Mouse (Mus musculus) testis, adult 2 months (tissue): Measurements from ENCODE around the gene Arhgef39. TPM values are rescaled to one million over a fixed set of nuclear protein-coding genes. Genes with fewer than 3 reads are reported as not detected.
A peak's percentile ranks its signal among the peaks of the same experiment; 100 is the strongest.

Experiments used
- H3K27ac ChIP-seq: fragments of 200-500 bp; 2 replicates; pipeline ENCODE4 v1.5.1; 2012; ENCODE audit warnings: low read depth, low read length; ENCODE audit not compliant: control insufficient read depth, insufficient read depth
- H3K27me3 ChIP-seq: fragments of 200-500 bp; 2 replicates; pipeline ENCODE4 v1.6.1; 2012; ENCODE audit warnings: mild to moderate bottlenecking, low read length, moderate library complexity; ENCODE audit not compliant: control insufficient read depth, insufficient read depth
- H3K36me3 ChIP-seq: fragments of 200-500 bp; 2 replicates; pipeline ENCODE4 v1.6.1; 2012; ENCODE audit warnings: mild to moderate bottlenecking, low read length; ENCODE audit not compliant: control insufficient read depth, insufficient read depth
- H3K4me1 ChIP-seq: fragments of 200-500 bp; 2 replicates; pipeline ENCODE4 v1.6.1; 2012; ENCODE audit warnings: low read length; ENCODE audit not compliant: control insufficient read depth, insufficient read depth
- H3K4me3 ChIP-seq: fragments of 200-500 bp; 2 replicates; pipeline ENCODE4 v1.5.1; 2012; ENCODE audit warnings: low read depth, mild to moderate bottlenecking, low read length, moderate library complexity, mixed read lengths; ENCODE audit not compliant: control insufficient read depth
- CTCF ChIP-seq: fragments of 200-500 bp; IDR thresholded peaks from 2 replicates; pipeline ENCODE4 v1.5.1; 2012; ENCODE audit warnings: low read depth, mild to moderate bottlenecking, inconsistent platforms, low read length, moderate library complexity; ENCODE audit not compliant: control insufficient read depth, insufficient read depth, insufficient replicate concordance
- POLR2A ChIP-seq: fragments of 200-500 bp; IDR thresholded peaks from 2 replicates; pipeline ENCODE4 v1.6.1; 2012; ENCODE audit warnings: low read depth, mild to moderate bottlenecking, inconsistent platforms, low read length, moderate library complexity; ENCODE audit not compliant: control insufficient read depth
- polyA plus RNA-seq: library from polyadenylated mRNA; depleted of rRNA; stranded (reverse); fragments of >200 nt; gene quantifications from 2 replicates; pipeline ENCODE4 v1.2.3, GENCODE M21; 2012

Arhgef39 gene
- polyA plus RNA-seq, 1 experiment: 26.6 TPM

DNA sequence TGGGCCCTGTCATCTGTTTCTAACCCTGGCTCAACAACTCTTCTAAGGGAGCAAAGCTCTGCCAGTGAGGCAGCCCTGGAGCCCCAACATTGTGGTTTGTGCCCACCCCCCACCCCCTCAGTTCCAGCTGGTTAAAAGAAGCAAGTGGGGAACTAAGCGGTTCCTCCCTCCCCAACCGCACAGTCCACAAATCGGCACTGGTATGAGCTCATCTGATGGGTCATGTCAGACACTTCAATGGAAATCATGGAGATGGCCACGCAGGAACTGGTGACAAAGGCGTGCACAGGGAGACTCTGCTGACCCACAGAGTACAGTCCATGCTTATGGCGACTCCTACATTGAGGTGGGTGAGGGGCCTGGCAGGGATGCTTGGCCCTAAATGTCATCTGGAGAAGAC, 33.6 kb downstream of the Arhgef39 start:
- H3K4me3 ChIP-seq: no peak overlapping the region
- TF ChIP-seq POLR2A: no peak
- no peak for TF ChIP-seq CTCF
- H3K36me3 ChIP-seq: no peaks in the 10 kb centered on the region
- no peaks in the 10 kb centered on the region for H3K27me3 ChIP-seq
- H3K4me1 ChIP-seq: no peaks in the 10 kb centered on the region
- peak overlapping the region; percentile 30; the same call in 1 of the 2 replicates for H3K27ac ChIP-seq

DNA sequence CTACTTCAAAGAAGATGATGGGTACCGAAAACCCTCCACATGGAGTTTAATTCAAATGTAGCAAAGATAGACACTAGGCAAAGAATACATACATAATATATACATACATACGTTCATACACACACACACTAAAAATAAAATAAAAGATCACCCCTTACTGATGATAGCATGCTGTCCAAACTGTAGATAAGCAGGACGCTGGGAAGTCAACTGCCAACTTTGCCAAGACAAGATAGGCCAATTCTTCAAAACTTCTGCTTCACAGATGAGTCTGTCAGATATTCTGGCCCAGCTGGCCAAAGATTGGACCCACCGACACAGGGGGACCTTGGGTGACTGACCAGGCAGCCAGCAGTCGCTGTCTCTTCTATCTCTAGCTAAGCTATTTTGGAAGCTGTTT, 36.4 kb downstream of the Arhgef39 start:
- no peaks in the 10 kb centered on the region for H3K36me3 ChIP-seq
- TF ChIP-seq CTCF: no peak
- TF ChIP-seq POLR2A: no peak
- H3K27me3 ChIP-seq: no peaks in the 10 kb centered on the region
- H3K27ac ChIP-seq: no peak overlapping the region
- no peaks in the 10 kb centered on the region for H3K4me1 ChIP-seq
- H3K4me3 ChIP-seq: no peak overlapping the region

GRCm38 (mm10) chr4:43457124-43457523, 42.4 kb downstream of the Arhgef39 start:
- no peaks in the 10 kb centered on the region for H3K27me3 ChIP-seq
- H3K27ac ChIP-seq: no peak overlapping the region
- H3K4me3 ChIP-seq: no peak overlapping the region
- H3K36me3 ChIP-seq: no peaks in the 10 kb centered on the region
- no peak for TF ChIP-seq CTCF
- no peak for TF ChIP-seq POLR2A
- peaks cover 6% of the 10 kb centered on the region for H3K4me1 ChIP-seq

GRCm38 (mm10) chr4:43456470-43456869, 43.0 kb downstream of the Arhgef39 start:
- Histone ChIP-seq H3K36me3 (no peaks in the 10 kb centered on the region), H3K4me1 (peaks cover 6% of the 10 kb centered on the region), H3K27ac (no peak overlapping the region), H3K4me3 (no peak overlapping the region), H3K27me3 (no peaks in the 10 kb centered on the region)
- no peak for TF ChIP-seq CTCF
- no peak for TF ChIP-seq POLR2A

DNA sequence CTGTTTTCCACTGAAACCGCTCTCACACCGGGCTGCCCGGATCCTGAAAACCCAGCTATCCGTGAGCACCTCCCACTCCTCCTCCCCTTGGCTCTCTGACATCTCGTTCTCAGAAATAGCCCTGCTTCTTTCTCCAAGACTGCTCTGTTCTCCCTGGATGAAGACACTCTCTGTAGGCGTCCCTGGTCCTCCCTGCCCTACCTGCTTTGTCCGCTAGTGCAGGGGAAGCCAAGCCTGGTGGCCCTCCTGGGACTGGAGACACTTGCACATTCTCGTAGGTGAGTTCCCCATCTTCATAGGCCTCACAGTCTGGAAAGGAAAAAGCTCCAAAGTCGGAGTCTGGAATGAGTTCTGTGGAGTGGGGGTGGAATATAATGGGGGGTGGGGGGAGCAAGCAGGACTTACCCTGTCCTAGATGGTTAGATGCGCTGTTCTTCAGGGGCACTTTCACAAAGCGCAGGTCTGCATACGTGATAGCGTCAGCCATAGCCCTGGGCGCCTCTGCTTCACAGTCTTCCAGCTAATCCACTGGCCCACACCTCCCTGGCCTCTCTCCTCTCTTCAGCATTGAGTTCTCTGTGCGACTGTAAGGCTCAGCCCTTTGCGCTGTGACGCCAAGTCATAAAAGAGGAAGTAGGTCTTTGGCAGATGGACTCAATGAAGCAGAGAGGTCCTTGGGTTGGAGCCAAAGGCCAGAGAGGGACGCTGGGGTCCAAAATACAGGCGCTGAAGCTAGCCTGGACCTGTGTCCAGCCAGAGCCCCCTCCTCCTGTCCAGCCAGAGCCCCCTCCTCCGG, 45.3 kb downstream of the Arhgef39 start, which contains the start of gene Cd72:
TSS of gene Cd72 (minus strand) at position 588 of the 796 bp plus-strand sequence.
- TF ChIP-seq CTCF (no peak; the same call in 1 of the 2 replicates), POLR2A (no peak)
- H3K27ac ChIP-seq: no peak within 1 kb of the TSS
- no peak within 1 kb of the TSS; the same call in 1 of the 2 replicates for H3K4me3 ChIP-seq
- H3K4me1 ChIP-seq: peaks cover 6% of the 10 kb centered on the region
- no peaks in the 10 kb centered on the region for H3K36me3 ChIP-seq
- H3K27me3 ChIP-seq: no peaks in the 10 kb centered on the region

GRCm38 (mm10) chr4:43453413-43453812, 46.1 kb downstream of the Arhgef39 start:
- H3K36me3 ChIP-seq: no peaks in the 10 kb centered on the region
- no peak overlapping the region for H3K4me3 ChIP-seq
- no peak overlapping the region for H3K27ac ChIP-seq
- H3K4me1 ChIP-seq: peaks cover 6% of the 10 kb centered on the region
- H3K27me3 ChIP-seq: no peaks in the 10 kb centered on the region
- TF ChIP-seq CTCF (no peak), POLR2A (no peak)

GRCm38 (mm10) chr4:43452315-43452714, 47.2 kb downstream of the Arhgef39 start:
- no peak overlapping the region for H3K27ac ChIP-seq
- no peaks in the 10 kb centered on the region; the same call in 1 of the 2 replicates for H3K36me3 ChIP-seq
- H3K27me3 ChIP-seq: no peaks in the 10 kb centered on the region

DNA sequence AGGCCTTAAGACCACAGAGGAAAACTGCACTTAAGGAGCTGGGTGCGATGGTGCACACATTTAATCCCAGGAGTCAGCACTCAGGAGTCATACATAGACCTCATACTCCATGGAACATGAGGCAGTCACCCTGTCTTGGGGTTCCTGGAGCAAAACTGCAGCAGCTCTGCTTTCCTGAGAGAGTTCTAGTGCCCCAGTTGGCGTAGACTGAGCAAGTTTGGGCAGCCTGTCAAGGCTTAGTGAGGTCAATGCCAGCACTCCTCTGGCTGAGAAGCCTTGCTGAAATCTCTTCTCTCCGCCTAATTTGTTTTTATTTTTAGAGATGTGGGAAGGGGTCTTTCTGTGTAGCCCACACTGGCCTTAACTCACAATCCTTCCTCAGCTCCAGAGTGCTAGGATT, 50.9 kb downstream of the Arhgef39 start:
- Histone ChIP-seq H3K27ac (no peak overlapping the region), H3K4me1 (peaks cover 10% of the 10 kb centered on the region)

More at GRCm38 (mm10) chr4:43452315-43452714, 47.2 kb downstream of the Arhgef39 start:
- Histone ChIP-seq H3K4me1 (peaks cover 5% of the 10 kb centered on the region), H3K4me3 (no peak overlapping the region)
- TF ChIP-seq POLR2A: no peak
- TF ChIP-seq CTCF: no peak

More for the DNA sequence above, 50.9 kb downstream of the Arhgef39 start:
- Histone ChIP-seq H3K4me3 (no peak overlapping the region), H3K36me3 (no peaks in the 10 kb centered on the region; the same call in 1 of the 2 replicates), H3K27me3 (no peaks in the 10 kb centered on the region)
- TF ChIP-seq CTCF: no peak
- TF ChIP-seq POLR2A: no peak
